Mouse (Mus musculus) left cerebral cortex, adult 18-20 months (tissue): ENCODE data around the gene Gm49342. TPM values are rescaled to one million over a fixed set of nuclear protein-coding genes. Genes with fewer than 3 reads are reported as not detected.
"Not testable (repeated sequence)": the region's sequence is repeated elsewhere in the genome, so short reads cannot be mapped to it uniquely, and the experiment has no call there.

Experiments
- DNase-seq, 2 experiments: peaks; one replicate each; pipeline ENCODE4 v3.0.0; 2021 to 2022; ENCODE audit warnings: low spot score in 2 of 2, mixed read lengths in 1 of 2
- long read RNA-seq, 2 experiments: library from polyadenylated mRNA; stranded (forward); transcript quantifications; one replicate each; pipeline ENCODE4 v2.0.0; 2021
- total RNA-seq, 2 experiments: library from RNA; stranded (reverse); gene quantifications; 2 replicates each; pipeline ENCODE4 v1.2.3; 2021

Gene Gm49342
- 10 to 100 TPM in 1 of 2 experiments, 1 to 10 TPM in 1; 5.3 to 10.1 TPM for total RNA-seq
- long read RNA-seq, experiment 1, result 0 reads
- long read RNA-seq, experiment 2, partial matches to known transcripts, result 0 of 1 reads
- long read RNA-seq, experiment 2, other reads (novel, unspliced or antisense), result 1 of 1 reads

- DNase-seq, result peak; percentile 80 to 86
These were observed at the start of gene Gm49342 for GRCm38 (mm10) chr14:50943932-50944667. Gene Gm49342, plus strand, starts transcription at chr14:50944517.

- DNase-seq, result no peak
These were observed 48.9 kb upstream of the Gm49342 start for GRCm38 (mm10) chr14:50895407-50895806.

GRCm38 (mm10) chr14:50895985-50896746 lies 48.2 kb upstream of the Gm49342 start:
- peak; percentile 19 to 41 for DNase-seq

- DNase-seq, result peak; percentile 40 to 49
These were observed 47.5 kb upstream of the Gm49342 start for GRCm38 (mm10) chr14:50896747-50897373.

GRCm38 (mm10) chr14:50897374-50897765 lies 46.9 kb upstream of the Gm49342 start, which contains the start of gene Klhl33:
Gene Klhl33, minus strand, starts transcription at chr14:50897507.
- no peak for DNase-seq

GRCm38 (mm10) chr14:50897992-50898391 lies 46.3 kb upstream of the Gm49342 start:
- DNase-seq, result not testable (repeated sequence)

- peak in 1 of 2 experiments; percentile 16 for DNase-seq
These were observed 40.1 kb upstream of the Gm49342 start for GRCm38 (mm10) chr14:50903973-50904827.

- no peak for DNase-seq
These were observed 39.5 kb upstream of the Gm49342 start for GRCm38 (mm10) chr14:50904828-50905129.

GRCm38 (mm10) chr14:50905327-50905726 lies 39.0 kb upstream of the Gm49342 start:
- DNase-seq, result not testable (repeated sequence)

- no peak for DNase-seq
These were observed 36.2 kb upstream of the Gm49342 start for GRCm38 (mm10) chr14:50908126-50908525.

- DNase-seq, result no peak
These were observed 33.0 kb upstream of the Gm49342 start for GRCm38 (mm10) chr14:50911356-50911755.

GRCm38 (mm10) chr14:50923437-50923836 lies 20.9 kb upstream of the Gm49342 start:
- DNase-seq, result not testable (repeated sequence)

- peak; percentile 94 to 97 for DNase-seq
These were observed 19.8 kb upstream of the Gm49342 start, which contains the start of the genes Osgep and Apex1 for GRCm38 (mm10) chr14:50924281-50925064. Gene Osgep, minus strand, starts transcription at chr14:50924893. Gene Apex1, plus strand, starts transcription at chr14:50924968.

- DNase-seq, result no peak
These were observed 19.0 kb upstream of the Gm49342 start for GRCm38 (mm10) chr14:50925111-50925920.

GRCm38 (mm10) chr14:50927366-50927765 lies 17.0 kb upstream of the Gm49342 start:
- no peak for DNase-seq

GRCm38 (mm10) chr14:50929951-50930350 lies 14.4 kb upstream of the Gm49342 start:
- DNase-seq, result no peak

GRCm38 (mm10) chr14:50930377-50930753 lies 14.0 kb upstream of the Gm49342 start:
- peak in 1 of 2 experiments; percentile 48 for DNase-seq

GRCm38 (mm10) chr14:50930754-50931492 lies 13.4 kb upstream of the Gm49342 start, which contains the start of the genes Pip4p1 and Pnp:
Gene Pip4p1, minus strand, starts transcription at chr14:50930856.
Gene Pnp, plus strand, starts transcription at chr14:50931082.
- peak; percentile 98 to 99 for DNase-seq
